Mouse (Mus musculus): Measurements from ENCODE around the gene Hist1h2bq. TPM values are rescaled to one million over a fixed set of nuclear protein-coding genes. Genes with fewer than 3 reads are reported as not detected.
"Not testable (repeated sequence)": the region's sequence is repeated elsewhere in the genome, so short reads cannot be mapped to it uniquely, and the experiment has no call there.

Hist1h2bq gene
- 10 to 100 TPM; 62.2 to 78.1 (median 68.0) TPM for total RNA-seq (2022)

DNA sequence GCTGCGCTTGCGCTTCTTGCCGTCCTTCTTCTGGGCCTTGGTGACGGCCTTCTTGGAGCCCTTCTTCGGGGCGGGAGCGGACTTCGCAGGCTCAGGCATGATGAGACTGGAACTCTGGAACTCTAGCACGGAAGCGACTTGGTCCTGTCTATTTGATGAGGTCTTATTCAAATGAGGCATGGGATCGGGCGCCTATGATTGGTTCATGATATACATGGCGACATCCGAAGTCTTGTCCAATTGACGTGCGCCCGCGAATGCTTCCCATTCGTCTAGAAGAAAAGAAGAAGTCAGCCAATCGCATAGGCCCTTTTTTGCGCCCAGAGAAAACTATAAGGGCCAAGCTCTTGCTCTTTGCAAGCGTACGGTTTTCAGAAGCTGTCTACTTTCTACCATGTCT is at the start of gene Hist1h2bq, which contains the start of gene Hist1h2ao:
Hist1h2bq (minus strand) TSS at position 125 of the 400 bp plus-strand sequence.
Hist1h2ao (plus strand) TSS at position 393 of the 400 bp plus-strand sequence.
- DNase-seq, result not testable (repeated sequence)

DNA sequence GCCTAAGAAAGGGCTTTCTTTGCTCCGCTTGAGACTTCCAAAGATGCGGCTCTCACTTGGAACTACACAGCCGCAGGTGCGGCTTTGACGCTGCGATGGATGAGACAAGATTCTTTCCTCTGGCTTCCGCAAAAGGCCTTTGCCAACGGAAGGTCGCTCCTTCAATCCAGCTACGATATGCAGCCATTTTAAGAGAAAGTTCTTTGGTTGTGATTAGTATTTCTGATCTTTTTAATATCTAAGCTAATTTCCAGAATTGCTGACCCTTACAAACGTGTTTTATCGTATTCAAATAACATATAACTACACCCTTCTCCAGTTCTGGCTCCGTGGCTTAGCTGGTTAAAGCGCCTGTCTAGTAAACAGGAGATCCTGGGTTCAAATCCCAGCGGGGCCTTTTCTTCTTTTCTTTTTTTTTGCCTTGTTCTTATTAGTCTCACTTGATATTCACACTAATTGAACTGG is 45.7 kb upstream of the Hist1h2bq start:
- no peak for DNase-seq

GRCm38 (mm10) chr13:21855146-21855545 is 45.1 kb upstream of the Hist1h2bq start:
- DNase-seq, result peak; percentile 74

DNA sequence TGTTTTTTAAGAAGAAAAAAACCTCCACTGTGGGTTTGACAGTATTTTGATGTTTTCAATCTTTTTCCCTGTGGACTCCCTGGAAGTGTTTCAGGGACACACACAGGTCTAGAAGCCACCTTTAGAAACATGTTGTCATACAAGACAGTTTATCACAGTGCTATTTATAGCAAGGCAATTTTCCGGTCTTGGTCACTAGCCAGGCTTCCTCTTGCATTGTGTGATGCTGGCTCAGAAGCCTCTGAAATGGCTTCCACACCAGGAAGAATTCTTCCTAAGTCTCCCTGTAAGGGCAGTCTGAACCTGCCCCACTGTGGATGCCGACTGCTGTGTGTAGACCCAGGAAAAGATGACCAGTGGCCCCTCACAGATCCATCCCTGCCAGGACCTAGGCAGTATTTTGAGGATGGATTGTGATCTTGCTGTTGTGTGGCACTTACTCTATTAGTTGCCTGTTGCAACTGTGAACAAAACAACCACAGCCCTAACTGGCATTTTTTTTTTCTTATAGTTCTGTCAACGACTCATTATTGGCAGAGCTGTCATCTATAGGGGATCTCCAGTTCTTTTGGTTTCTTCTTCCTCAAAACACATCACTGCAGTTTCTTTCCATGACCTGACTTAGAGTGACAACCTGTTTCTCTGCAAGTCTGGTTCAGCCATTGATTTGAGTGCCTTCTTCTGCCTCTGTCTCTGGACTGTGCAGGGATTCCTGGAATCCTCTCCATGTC is 42.4 kb upstream of the Hist1h2bq start:
- DNase-seq, result no peak

- not testable (repeated sequence) for DNase-seq
Measured at GRCm38 (mm10) chr13:21850696-21851095, 40.7 kb upstream of the Hist1h2bq start.

DNA sequence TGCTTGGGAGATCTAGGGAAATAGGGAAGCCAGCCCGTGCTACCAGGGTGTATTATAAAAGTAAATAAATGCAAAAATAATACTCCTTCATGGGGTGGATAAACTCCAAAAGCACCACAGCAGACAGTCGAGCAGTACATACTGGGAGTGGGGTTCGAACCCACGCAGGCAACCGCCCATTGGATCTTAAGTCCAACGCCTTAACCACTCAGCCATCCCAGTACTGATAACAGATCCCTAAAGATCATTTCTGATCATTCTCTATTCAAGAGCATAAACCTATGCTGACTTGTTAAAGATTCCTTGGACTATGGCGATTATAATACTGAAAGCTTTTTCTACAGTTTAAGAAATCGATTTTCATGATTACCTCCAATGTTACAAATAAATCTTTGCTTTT is 37.9 kb upstream of the Hist1h2bq start:
- DNase-seq, result no peak

- not testable (repeated sequence) for DNase-seq
Measured at GRCm38 (mm10) chr13:21846356-21846755, 36.4 kb upstream of the Hist1h2bq start.

DNA sequence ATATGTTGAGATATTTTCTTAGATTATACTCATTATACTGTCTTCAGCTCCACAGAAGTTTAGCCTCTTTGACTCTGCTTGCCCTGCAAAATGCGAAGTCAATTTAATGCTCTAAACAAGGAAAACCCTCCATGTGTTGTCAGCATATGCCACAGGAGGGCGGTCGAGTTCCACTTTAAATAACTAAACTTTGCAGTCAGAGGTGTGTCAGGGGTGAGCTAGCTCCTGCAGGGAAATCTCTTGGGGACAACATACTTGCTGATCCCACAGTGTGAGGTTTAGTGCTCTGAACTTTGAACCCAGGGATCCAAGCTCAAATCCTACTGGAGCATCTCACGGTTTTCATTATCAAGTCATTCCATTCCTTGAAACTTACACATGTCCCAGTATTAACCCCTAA is 30.5 kb upstream of the Hist1h2bq start:
- not testable (repeated sequence) for DNase-seq

- not testable (repeated sequence) for DNase-seq
Measured at GRCm38 (mm10) chr13:21833461-21833860, 23.5 kb upstream of the Hist1h2bq start, which contains the start of the genes Hist1h2ap and Hist1h2br. Gene Hist1h2ap, minus strand, starts transcription at chr13:21833507. Gene Hist1h2br, plus strand, starts transcription at chr13:21833743.

GRCm38 (mm10) chr13:21831418-21832394 is 21.7 kb upstream of the Hist1h2bq start, which contains the start of gene Hist1h4n:
Gene Hist1h4n, minus strand, starts transcription at chr13:21832196.
- peak; percentile 28 for DNase-seq

DNA sequence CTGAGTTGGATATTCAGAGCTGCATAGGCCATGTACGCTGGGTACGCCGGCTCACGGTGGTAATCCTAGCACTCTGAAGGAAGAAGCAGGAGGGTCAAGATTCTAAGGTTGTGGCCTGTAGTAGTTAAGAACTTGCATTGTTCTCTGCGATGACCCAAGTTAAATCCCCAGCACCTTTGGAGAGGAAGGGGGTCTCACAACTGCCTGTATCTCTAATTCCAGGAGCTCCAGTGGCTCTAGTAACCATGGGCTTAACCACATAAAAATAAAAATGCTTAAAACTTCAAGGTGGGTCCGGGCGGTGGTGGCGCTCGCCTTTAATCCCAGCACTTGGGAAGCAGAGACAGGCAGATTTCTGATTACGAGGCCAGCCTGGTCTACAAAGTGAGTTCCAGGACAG is 20.3 kb upstream of the Hist1h2bq start:
- no peak for DNase-seq

DNA sequence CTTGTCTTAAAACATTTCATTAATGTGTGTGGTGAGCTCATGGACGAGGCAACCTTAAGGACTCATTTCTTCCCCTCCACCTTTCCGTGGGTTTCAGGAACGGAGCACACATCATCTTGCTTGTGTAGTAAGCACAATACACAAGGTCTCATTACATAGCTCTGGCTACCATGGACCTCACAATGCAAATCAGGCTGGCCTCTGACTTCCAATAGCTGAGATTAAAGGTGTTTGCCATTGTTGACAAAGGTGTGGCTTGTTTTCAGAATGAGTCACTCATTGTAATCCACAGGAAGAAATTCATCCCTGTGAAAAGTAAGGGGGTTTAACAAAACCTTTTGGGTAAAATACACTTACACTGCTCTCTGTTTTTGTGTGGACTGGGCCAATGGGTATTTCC is 18.5 kb upstream of the Hist1h2bq start:
- DNase-seq, result no peak

DNA sequence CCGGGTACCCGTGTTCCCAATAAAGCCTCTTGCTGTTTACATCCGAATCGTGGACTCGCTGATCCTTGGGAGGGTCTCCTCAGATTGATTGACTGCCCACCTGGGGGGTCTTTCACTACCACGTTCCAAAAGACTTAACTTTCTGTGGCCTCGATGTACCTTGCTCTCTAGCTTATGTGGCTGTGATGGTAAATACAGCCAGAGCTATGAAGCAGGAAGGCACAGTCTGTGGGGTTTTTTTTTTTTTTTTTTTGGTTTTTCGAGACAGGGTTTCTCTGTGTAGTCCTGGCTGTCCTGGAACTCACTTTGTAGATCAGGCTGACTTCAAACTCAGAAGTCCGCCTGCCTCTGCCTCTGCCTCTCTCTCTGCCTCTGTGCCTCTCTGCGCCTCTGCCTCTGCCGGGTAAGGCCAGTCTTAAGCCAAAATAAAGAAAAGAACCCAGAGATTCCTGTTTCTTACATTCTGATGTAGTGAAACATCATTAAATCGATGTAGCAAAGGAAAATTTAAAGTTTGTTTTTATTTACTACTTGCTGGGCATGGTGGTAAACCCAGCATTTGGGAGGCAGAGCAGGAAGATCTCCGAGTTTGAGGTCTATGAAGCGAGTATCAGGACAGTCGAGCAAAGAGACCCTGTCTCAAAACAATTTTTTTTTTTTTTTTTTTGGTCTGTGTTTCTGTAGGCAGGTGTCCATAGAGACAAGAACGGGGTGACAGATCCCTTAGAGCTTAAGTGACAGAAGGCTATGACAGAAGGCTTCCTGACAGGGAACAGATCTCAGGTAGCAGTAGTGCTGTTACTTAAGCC is 10.3 kb upstream of the Hist1h2bq start:
- DNase-seq, result not testable (repeated sequence)

DNA sequence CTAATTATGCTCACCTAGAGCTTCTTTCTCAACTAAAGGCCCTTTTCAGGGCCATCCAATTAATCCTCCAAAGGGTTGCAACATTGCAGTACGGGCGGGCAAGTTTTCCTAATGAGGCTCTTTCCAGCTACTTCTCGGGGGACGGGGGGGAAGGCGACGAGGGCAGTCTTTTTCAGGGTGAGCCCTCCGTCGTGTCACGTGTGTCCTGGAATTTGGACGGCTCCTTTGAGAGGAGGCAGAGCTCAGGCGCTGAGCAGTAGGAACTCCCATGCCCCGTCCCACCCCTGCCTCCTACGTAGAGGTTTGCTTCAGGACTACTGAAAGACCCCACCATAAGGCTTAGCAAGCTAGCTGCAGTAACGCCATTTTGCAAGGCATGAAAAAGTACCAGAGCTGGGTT is 2.1 kb upstream of the Hist1h2bq start:
- not testable (repeated sequence) for DNase-seq

DNA sequence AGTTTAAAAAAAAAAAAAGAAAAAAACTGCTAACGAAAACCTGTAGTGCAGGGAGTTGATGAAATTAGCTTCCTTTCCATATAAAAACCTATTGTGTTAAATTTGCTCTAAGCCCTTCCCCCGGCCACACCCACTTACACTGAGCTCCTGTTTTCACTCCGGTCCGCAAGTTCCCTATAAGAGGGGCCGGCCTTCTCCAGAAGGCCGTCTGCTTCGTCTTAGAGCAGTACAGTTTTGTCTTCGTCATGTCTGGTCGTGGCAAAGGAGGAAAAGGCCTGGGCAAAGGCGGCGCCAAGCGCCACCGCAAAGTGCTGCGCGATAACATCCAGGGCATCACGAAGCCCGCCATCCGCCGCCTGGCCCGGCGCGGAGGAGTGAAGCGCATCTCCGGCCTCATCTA is 1.5 kb upstream of the Hist1h2bq start, which contains the start of gene Hist1h4m:
Hist1h4m (plus strand) TSS at position 208 of the 400 bp plus-strand sequence.
- peak; percentile 39 for DNase-seq

- not testable (repeated sequence) for DNase-seq
Measured at GRCm38 (mm10) chr13:21811074-21811473, 1.1 kb upstream of the Hist1h2bq start.

- DNase-seq, result not testable (repeated sequence)
Measured at GRCm38 (mm10) chr13:21803058-21803457, 6.9 kb downstream of the Hist1h2bq start.

DNA sequence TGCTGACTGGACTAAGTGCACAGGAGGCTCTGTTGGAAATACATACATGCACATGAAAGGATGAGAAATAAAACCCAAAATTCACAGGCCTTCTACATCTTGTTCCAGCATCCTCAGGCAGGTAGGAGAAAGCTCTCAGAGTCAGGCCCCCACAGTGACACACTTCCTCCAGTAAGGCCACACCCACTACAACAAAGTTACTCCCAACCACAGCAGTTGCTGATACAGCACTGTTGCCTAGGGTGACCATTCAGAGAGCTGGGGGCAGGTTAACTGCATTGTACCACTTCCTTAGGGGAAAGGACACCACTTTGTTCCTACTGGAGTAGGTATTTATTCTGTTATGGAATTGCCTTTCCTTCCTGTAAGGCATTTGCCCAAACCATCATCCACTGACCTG is 12.8 kb downstream of the Hist1h2bq start:
- DNase-seq, result not testable (repeated sequence)

GRCm38 (mm10) chr13:21795584-21795983 is 14.4 kb downstream of the Hist1h2bq start:
- DNase-seq, result no peak

DNA sequence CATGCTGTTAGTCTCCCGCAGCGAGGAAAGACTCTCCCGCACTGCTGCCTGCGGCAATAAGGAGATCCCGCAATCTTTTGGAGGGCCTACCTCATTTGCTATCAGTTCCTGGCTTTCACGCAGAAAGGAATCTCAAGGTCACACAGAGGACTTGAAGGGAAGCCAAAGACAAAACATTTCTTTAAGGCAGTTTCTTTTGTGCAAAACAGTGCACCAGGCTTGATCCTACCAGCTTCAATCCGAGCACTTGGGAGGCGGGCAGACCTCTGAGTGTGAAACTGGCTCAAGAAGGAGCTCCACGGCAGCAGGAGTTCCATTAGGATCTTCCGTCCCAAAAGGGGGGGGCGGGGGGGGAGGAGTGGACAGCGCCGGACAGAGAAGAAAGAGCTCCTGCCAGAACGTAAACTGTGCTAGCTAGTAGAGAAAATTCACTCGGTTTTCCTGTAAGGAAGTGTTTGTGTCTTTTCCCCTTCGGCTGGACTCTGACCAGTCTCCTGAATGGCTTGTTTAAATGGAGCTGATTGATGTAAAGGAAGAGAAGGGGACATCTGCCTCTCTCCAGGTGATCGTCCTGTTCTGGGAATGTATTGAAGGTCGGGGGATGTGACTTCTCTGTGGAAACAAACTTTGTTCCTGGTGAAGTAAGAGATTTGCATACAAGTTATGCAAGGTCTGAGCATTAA is 19.3 kb downstream of the Hist1h2bq start:
- no peak for DNase-seq

- no peak for DNase-seq
Measured at GRCm38 (mm10) chr13:21789925-21790324, 20.1 kb downstream of the Hist1h2bq start.
